9 mouse cellular contexts compared by ENCODE assay signal in the genomic region with DNA sequence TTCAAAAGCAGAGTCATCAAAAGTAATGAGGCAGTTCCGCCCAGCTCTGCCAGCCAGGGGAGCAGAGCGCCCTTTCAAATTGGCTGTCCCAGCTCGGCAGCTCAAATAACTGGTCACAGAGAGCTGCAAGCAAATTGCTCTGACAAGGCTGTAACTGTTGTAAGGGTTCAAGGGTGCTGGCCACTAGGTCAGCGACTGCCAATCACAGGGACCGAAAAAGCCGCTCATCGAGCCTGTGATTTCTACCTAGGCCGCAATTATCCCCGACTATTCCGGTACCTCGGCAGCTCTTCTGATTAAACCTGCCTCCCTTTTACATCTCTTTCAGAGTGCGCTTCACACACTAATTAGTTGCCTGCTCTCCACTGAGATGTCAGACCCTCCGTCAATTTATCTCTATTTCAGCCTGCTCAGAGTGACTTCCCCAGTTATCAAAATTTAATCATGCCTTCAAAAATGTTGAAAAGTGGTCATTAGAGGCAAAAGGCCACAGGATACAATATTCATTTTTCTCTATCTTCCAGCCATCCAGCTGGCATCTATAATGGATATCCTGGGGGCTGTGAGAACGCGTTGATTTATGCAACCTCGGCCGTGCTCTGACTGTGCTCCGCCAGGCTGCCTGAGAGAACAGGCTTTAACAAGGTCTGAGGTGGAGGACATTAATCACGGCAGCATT.
DNase-seq lines count a peak whose midpoint lies in the region; ATAC-seq and TF ChIP-seq lines count a peak whose summit lies in the region.
"Had no signal": no experiment of that assay in that cellular context is flagged by ENCODE, and none has a peak within 500 bp of the region (broad histone marks: within the 10 kb centered on the region; RNA-seq: fewer than 3 reads in every experiment).

No protein-coding gene starts in this region.

- H3K4me2 ChIP-seq in kidney, postnatal 0 days (ENCODE audit: low read length) = peak overlapping the region; percentile 23
- H3K4me2 ChIP-seq in hindbrain, embryonic 14.5 days (replicated peaks) = peak overlapping the region; percentile 42
- peak overlapping the region; percentile 34 for H3K4me2 ChIP-seq in neural tube, embryonic 14.5 days (ENCODE audit: low read depth, low read length)

- 0 out of 2 replicates have a peak, but pooled peaks cover 1% of the 10 kb centered on the region for H3K27me3 ChIP-seq in kidney, postnatal 0 days (ENCODE audit: insufficient read depth, low read length)
- H3K27me3 ChIP-seq in hindbrain, embryonic 14.5 days (ENCODE audit: control insufficient read depth, insufficient read depth, low read length) = peaks cover 3% of the 10 kb centered on the region; the same call in 1 of the 2 replicates
- no peaks in the 10 kb centered on the region for H3K27me3 ChIP-seq in neural tube, embryonic 14.5 days (ENCODE audit: control insufficient read depth, insufficient read depth, low read length)

- DNase-seq in kidney, postnatal 0 days (ENCODE audit: low spot score) = peak; percentile 14
- DNase-seq in kidney, adult 11 months = no peak
- DNase-seq in embryo, embryonic 11 days = peak; percentile 77
- DNase-seq in hindbrain, embryonic 14.5 days (ENCODE audit: low spot score) = peak; percentile 65
- DNase-seq in gastrocnemius, postnatal 25 days = no peak
- no peak for DNase-seq in testis, postnatal 14 days (ENCODE audit: low spot score)
- DNase-seq in kidney, adult 8-10 months = no peak

- no peaks in the 10 kb centered on the region for H3K4me1 ChIP-seq in kidney, postnatal 0 days (replicated peaks; ENCODE audit: insufficient read depth, low read length)
- peaks cover 21% of the 10 kb centered on the region for H3K4me1 ChIP-seq in hindbrain, embryonic 14.5 days (replicated peaks; ENCODE audit: control insufficient read depth, insufficient read depth, low read length)
- peaks cover 16% of the 10 kb centered on the region; the same call in 1 of the 2 replicates for H3K4me1 ChIP-seq in neural tube, embryonic 14.5 days (ENCODE audit: control insufficient read depth, insufficient read depth, low read length)

- peak; percentile 10; the same call in 1 of the 2 replicates for ATAC-seq in kidney, postnatal 0 days (replicated peaks; ENCODE audit: low FRiP score, low read depth)
- ATAC-seq in hindbrain, embryonic 14.5 days (ENCODE audit: low FRiP score) = peak; percentile 87
- peak; percentile 93 for ATAC-seq in neural tube, embryonic 14.5 days (ENCODE audit: low read depth)

- H3K4me3 ChIP-seq in kidney, postnatal 0 days (replicated peaks; ENCODE audit: low read depth, low read length) = no peak overlapping the region
- H3K4me3 ChIP-seq in hindbrain, embryonic 14.5 days (replicated peaks; ENCODE audit: low read length) = no peak overlapping the region
- no peak overlapping the region; the same call in 1 of the 2 replicates for H3K4me3 ChIP-seq in neural tube, embryonic 14.5 days (ENCODE audit: low read depth, low read length)

- H3K27ac ChIP-seq in kidney, postnatal 0 days = no peak overlapping the region
- H3K27ac ChIP-seq in hindbrain, embryonic 14.5 days = peak overlapping the region; percentile 53; the same call in 1 of the 2 replicates
- no peak overlapping the region; the same call in 1 of the 2 replicates for H3K27ac ChIP-seq in neural tube, embryonic 14.5 days (ENCODE audit: low read depth, low read length)
- H3K27ac ChIP-seq: stomach, postnatal 0 days had no signal

- no peak for TF ChIP-seq CTCF in kidney, postnatal 0 days (IDR thresholded peaks at IDR 0.05; ENCODE audit: low read depth)

- WGBS in kidney, postnatal 0 days = 14% methylated on average over 19 of the region's 19 CpGs
- WGBS in hindbrain, embryonic 14.5 days = 19% methylated on average over 19 of the region's 19 CpGs
- WGBS in neural tube, embryonic 14.5 days = 4% methylated on average over 19 of the region's 19 CpGs

- H3K36me3 ChIP-seq in kidney, postnatal 0 days (ENCODE audit: insufficient read depth, low read length) = no peaks in the 10 kb centered on the region
- no peaks in the 10 kb centered on the region for H3K36me3 ChIP-seq in hindbrain, embryonic 14.5 days (replicated peaks; ENCODE audit: control insufficient read depth, insufficient read depth)
- no peaks in the 10 kb centered on the region for H3K36me3 ChIP-seq in neural tube, embryonic 14.5 days (ENCODE audit: control insufficient read depth, insufficient read depth, low read length)

- H3K9me3 ChIP-seq in kidney, postnatal 0 days (replicated peaks; ENCODE audit: low read length) = no peaks in the 10 kb centered on the region
- H3K9me3 ChIP-seq in hindbrain, embryonic 14.5 days (ENCODE audit: control insufficient read depth, low read length) = no peaks in the 10 kb centered on the region
- no peaks in the 10 kb centered on the region for H3K9me3 ChIP-seq in neural tube, embryonic 14.5 days (ENCODE audit: control insufficient read depth, low read length)

- H3K9ac ChIP-seq in kidney, postnatal 0 days (ENCODE audit: low read depth, low read length) = no peak overlapping the region
- H3K9ac ChIP-seq in hindbrain, embryonic 14.5 days = no peak overlapping the region
- H3K9ac ChIP-seq in neural tube, embryonic 14.5 days (replicated peaks; ENCODE audit: low read depth, low read length) = no peak overlapping the region

Comparison
In these comparisons a context has a peak if more than half of its experiments do, and no peak if none do; other contexts are left out.
1. DNase-seq: peak in kidney, postnatal 0 days (single experiment), embryo, embryonic 11 days (single experiment) and hindbrain, embryonic 14.5 days (single experiment); none in kidney, adult 11 months (single experiment), gastrocnemius, postnatal 25 days (single experiment), testis, postnatal 14 days (single experiment) and kidney, adult 8-10 months (0 of 2).
2. ATAC-seq: peak in every context shown above with its lines; median percentile 93 in neural tube, embryonic 14.5 days; 87 in hindbrain, embryonic 14.5 days; 10 in kidney, postnatal 0 days.
3. Peak in every context shown above with its lines, with median percentiles within 50 percentile points of each other: H3K4me2 ChIP-seq.